In the genomic region with DNA sequence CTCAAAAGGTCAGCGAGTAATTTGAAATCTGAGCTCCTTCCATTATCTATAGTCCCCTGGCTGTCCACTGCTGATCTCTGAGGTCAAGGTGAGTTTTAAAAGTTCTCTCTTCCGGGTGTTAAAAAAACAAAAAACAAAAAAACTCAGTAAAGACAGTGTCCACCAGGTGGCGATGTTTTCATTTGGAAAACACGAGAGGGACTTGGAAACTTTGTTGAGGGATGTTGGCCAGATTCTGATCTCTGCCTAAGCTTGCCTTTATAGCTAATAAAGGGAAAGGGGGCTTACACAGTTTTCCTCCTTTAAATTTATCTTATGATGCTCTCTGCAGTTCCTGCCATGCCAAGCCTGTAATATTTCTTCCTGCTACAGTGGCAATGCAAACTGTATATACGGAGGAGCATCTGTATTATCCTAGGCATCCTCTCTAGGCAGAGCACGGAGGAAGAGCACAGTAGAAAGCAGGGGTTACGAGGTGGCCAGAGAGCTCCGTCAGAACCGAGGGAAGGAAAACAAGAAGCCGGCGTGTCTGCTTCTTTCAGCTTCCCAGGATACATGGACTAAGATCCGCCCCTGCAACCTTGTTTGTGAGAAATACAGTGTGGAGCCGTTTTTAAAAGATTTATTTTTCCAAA, we compare ENCODE assay signal across 8 mouse cellular contexts.
DNase-seq lines count a peak whose midpoint lies in the region; ATAC-seq and TF ChIP-seq lines count a peak whose summit lies in the region.

No protein-coding gene starts in this region.

- TF ChIP-seq POLR2A in cortical plate, adult 2 months (IDR thresholded peaks at IDR 0.05; ENCODE audit: extremely low read depth, insufficient read depth, low read length) = no peak

- H3K9ac ChIP-seq in hindbrain, embryonic 12.5 days = no peak overlapping the region
- H3K9ac ChIP-seq in hindbrain, embryonic 15.5 days = no peak overlapping the region
- H3K9ac ChIP-seq in neural tube, embryonic 15.5 days (replicated peaks) = no peak overlapping the region

- H3K4me3 ChIP-seq in hindbrain, embryonic 10.5 days = no peak overlapping the region
- no peak overlapping the region for H3K4me3 ChIP-seq in hindbrain, embryonic 12.5 days
- H3K4me3 ChIP-seq in cortical plate, adult 2 months (ENCODE audit: insufficient read depth, low read length) = no peak overlapping the region
- no peak overlapping the region for H3K4me3 ChIP-seq in hindbrain, embryonic 15.5 days
- H3K4me3 ChIP-seq in limb, embryonic 10.5 days = no peak overlapping the region
- H3K4me3 ChIP-seq in neural tube, embryonic 15.5 days (replicated peaks) = no peak overlapping the region

- peak; percentile 35; the same call in 1 of the 2 replicates for TF ChIP-seq CTCF in cortical plate, adult 2 months (IDR thresholded peaks at IDR 0.05; ENCODE audit: extremely low read depth, insufficient read depth, low read length)

- H3K27me3 ChIP-seq in hindbrain, embryonic 10.5 days (ENCODE audit: insufficient read depth, poor library complexity, severe bottlenecking) = no peaks in the 10 kb centered on the region
- H3K27me3 ChIP-seq in hindbrain, embryonic 12.5 days = no peaks in the 10 kb centered on the region
- no peaks in the 10 kb centered on the region for H3K27me3 ChIP-seq in hindbrain, embryonic 15.5 days
- no peaks in the 10 kb centered on the region for H3K27me3 ChIP-seq in limb, embryonic 10.5 days (ENCODE audit: low read depth, poor library complexity, severe bottlenecking)
- no peaks in the 10 kb centered on the region for H3K27me3 ChIP-seq in neural tube, embryonic 15.5 days (replicated peaks)

- H3K27ac ChIP-seq in hindbrain, embryonic 10.5 days = no peak overlapping the region
- H3K27ac ChIP-seq in hindbrain, embryonic 12.5 days = no peak overlapping the region
- no peak overlapping the region for H3K27ac ChIP-seq in cortical plate, adult 2 months (ENCODE audit: insufficient read depth, low read length)
- no peak overlapping the region for H3K27ac ChIP-seq in hindbrain, embryonic 15.5 days (replicated peaks)
- H3K27ac ChIP-seq in limb, embryonic 10.5 days = peak overlapping the region; percentile 54; the same call in 1 of the 2 replicates
- H3K27ac ChIP-seq in neural tube, embryonic 15.5 days (replicated peaks) = 0 out of 2 replicates have a peak overlapping the region, but pooled peaks have one; percentile 6

- H3K36me3 ChIP-seq in hindbrain, embryonic 10.5 days = no peaks in the 10 kb centered on the region
- no peaks in the 10 kb centered on the region for H3K36me3 ChIP-seq in hindbrain, embryonic 12.5 days
- no peaks in the 10 kb centered on the region for H3K36me3 ChIP-seq in hindbrain, embryonic 15.5 days
- no peaks in the 10 kb centered on the region for H3K36me3 ChIP-seq in limb, embryonic 10.5 days
- no peaks in the 10 kb centered on the region for H3K36me3 ChIP-seq in neural tube, embryonic 15.5 days

- no peaks in the 10 kb centered on the region for H3K9me3 ChIP-seq in hindbrain, embryonic 10.5 days
- H3K9me3 ChIP-seq in hindbrain, embryonic 12.5 days (replicated peaks) = no peaks in the 10 kb centered on the region
- no peaks in the 10 kb centered on the region for H3K9me3 ChIP-seq in hindbrain, embryonic 15.5 days
- H3K9me3 ChIP-seq in limb, embryonic 10.5 days (replicated peaks) = no peaks in the 10 kb centered on the region
- no peaks in the 10 kb centered on the region for H3K9me3 ChIP-seq in neural tube, embryonic 15.5 days (replicated peaks)

- WGBS in hindbrain, embryonic 10.5 days = 51% methylated on average over 13 of the region's 13 CpGs
- 48% methylated on average over 13 of the region's 13 CpGs for WGBS in hindbrain, embryonic 12.5 days
- WGBS in hindbrain, embryonic 15.5 days = 49% methylated on average over 13 of the region's 13 CpGs
- WGBS in limb, embryonic 10.5 days = 43% methylated on average over 13 of the region's 13 CpGs
- WGBS in neural tube, embryonic 15.5 days = 43% methylated on average over 13 of the region's 13 CpGs

- no peak overlapping the region for H3K4me2 ChIP-seq in hindbrain, embryonic 12.5 days (replicated peaks)
- H3K4me2 ChIP-seq in hindbrain, embryonic 15.5 days = 0 out of 2 replicates have a peak overlapping the region, but pooled peaks have one; percentile 0
- no peak overlapping the region; the same call in 1 of the 2 replicates for H3K4me2 ChIP-seq in neural tube, embryonic 15.5 days

- H3K4me1 ChIP-seq in hindbrain, embryonic 10.5 days (replicated peaks) = no peaks in the 10 kb centered on the region
- H3K4me1 ChIP-seq in hindbrain, embryonic 12.5 days = peaks cover 3% of the 10 kb centered on the region; the same call in 1 of the 2 replicates
- no peaks in the 10 kb centered on the region for H3K4me1 ChIP-seq in cortical plate, adult 2 months (ENCODE audit: control insufficient read depth, insufficient read depth, low read length)
- H3K4me1 ChIP-seq in hindbrain, embryonic 15.5 days (replicated peaks) = peaks cover 11% of the 10 kb centered on the region
- peaks cover 16% of the 10 kb centered on the region for H3K4me1 ChIP-seq in limb, embryonic 10.5 days
- H3K4me1 ChIP-seq in neural tube, embryonic 15.5 days = peaks cover 8% of the 10 kb centered on the region

- ATAC-seq in hindbrain, embryonic 12.5 days (ENCODE audit: low FRiP score) = no peak
- ATAC-seq in hindbrain, embryonic 15.5 days (ENCODE audit: low FRiP score, low read depth) = no peak
- ATAC-seq in neural tube, embryonic 15.5 days (ENCODE audit: low FRiP score) = no peak

- DNase-seq in hindbrain, embryonic 10.5 days (ENCODE audit: low spot score) = peak; percentile 36
- DNase-seq in NIH3T3 (ENCODE audit: low read depth) = peak; percentile 76
- peak; percentile 64 for DNase-seq in limb, embryonic 10.5 days (ENCODE audit: low spot score)
- DNase-seq in ovary, postnatal 36 days (ENCODE audit: low spot score) = no peak

Comparison
In these comparisons a context has a peak if more than half of its experiments do, and no peak if none do; other contexts are left out.
1. H3K27ac ChIP-seq: peak in limb, embryonic 10.5 days (single experiment) and neural tube, embryonic 15.5 days (single experiment); none in hindbrain, embryonic 10.5 days (single experiment), hindbrain, embryonic 12.5 days (single experiment), cortical plate, adult 2 months (single experiment) and hindbrain, embryonic 15.5 days (single experiment).